Mouse (Mus musculus): ENCODE data around the gene Flot1. TPM values are rescaled to one million over a fixed set of nuclear protein-coding genes. Genes with fewer than 3 reads are reported as not detected.

The Flot1 gene
- polyA plus RNA-seq, 1 experiment from 2014 or later = 41.0 TPM

DNA sequence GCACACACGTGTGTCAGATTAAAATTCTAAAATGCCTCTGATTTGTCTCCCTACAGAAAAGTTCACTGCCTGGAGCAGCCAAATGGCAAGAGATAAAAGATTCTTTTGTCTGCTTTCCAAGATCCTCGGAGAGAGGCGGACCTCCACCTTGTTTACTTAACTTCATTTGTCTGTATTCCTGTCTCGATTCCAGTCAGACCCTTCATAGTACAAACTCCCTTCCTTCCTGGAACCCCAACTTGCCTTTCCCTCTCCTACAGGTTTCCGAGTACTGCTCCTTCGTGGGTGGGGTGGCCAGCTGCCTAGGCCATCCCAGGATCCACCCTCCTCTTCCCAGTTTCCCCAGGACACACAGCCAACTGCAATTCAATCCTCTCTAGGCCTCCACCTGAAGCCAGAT lies 20.0 kb upstream of the Flot1 start:
- Histone ChIP-seq H3K36me3 (ENCODE audit: control insufficient read depth, insufficient read depth, low read length) (no peaks in the 10 kb centered on the region), H3K4me3 (ENCODE audit: low read depth, low read length) (no peak overlapping the region), H3K4me2 (replicated peaks; ENCODE audit: low read depth) (no peak overlapping the region), H3K9me3 (ENCODE audit: control insufficient read depth, low read length) (no peaks in the 10 kb centered on the region), H3K27me3 (ENCODE audit: control insufficient read depth, insufficient read depth, low read length) (no peaks in the 10 kb centered on the region), H3K27ac (replicated peaks) (0 out of 2 replicates have a peak overlapping the region, but pooled peaks have one; percentile 49), H3K4me1 (replicated peaks; ENCODE audit: control insufficient read depth, insufficient read depth) (0 out of 2 replicates have a peak, but pooled peaks cover 3% of the 10 kb centered on the region), H3K9ac (ENCODE audit: low read length) (no peak overlapping the region)
- TF ChIP-seq CTCF (IDR thresholded peaks at IDR 0.05; ENCODE audit: low read depth) (no peak), EP300 (optimal IDR thresholded peaks at IDR 0.05) (no peak)
- no peak for DNase-seq (ENCODE audit: low spot score)
- peak; percentile 28; the same call in 1 of the 2 replicates for ATAC-seq (ENCODE audit: low FRiP score, low TSS enrichment)
- whole genome bisulfite sequencing = 29% methylated on average over 6 of the region's 6 CpGs

DNA sequence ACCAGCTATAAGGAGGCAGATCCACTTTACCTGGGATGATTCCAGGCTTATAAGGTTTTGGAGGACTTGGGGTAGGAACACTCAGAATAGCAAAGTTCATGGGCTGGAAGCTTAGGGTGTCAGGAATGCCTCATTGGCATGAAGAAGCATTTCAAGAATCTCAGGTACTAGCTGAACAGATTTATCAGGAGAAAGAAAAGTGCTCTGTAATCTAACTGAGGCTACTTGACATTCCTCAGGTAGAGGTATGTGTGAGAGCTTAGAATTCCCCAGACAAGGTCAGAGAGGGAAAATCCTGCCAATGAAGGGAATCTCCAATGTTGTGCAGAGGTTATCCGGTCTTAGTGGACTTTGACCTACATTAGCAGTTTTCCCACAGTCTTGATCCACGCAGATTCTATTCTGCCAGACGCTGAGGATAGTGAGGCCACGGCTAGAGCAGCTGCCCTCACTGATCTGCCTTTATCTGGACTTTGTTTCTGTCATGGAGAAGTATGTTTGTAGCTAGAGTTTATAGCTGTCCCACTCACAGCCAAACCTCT lies 19.1 kb upstream of the Flot1 start:
- WGBS = 54% methylated on average over 4 of the region's 4 CpGs
- Histone ChIP-seq H3K27me3 (ENCODE audit: control insufficient read depth, insufficient read depth, low read length) (no peaks in the 10 kb centered on the region), H3K4me2 (replicated peaks; ENCODE audit: low read depth) (no peak overlapping the region), H3K27ac (replicated peaks) (no peak overlapping the region), H3K9ac (ENCODE audit: low read length) (no peak overlapping the region), H3K36me3 (ENCODE audit: control insufficient read depth, insufficient read depth, low read length) (no peaks in the 10 kb centered on the region), H3K4me3 (ENCODE audit: low read depth, low read length) (no peak overlapping the region), H3K4me1 (replicated peaks; ENCODE audit: control insufficient read depth, insufficient read depth) (0 out of 2 replicates have a peak, but pooled peaks cover 3% of the 10 kb centered on the region), H3K9me3 (ENCODE audit: control insufficient read depth, low read length) (no peaks in the 10 kb centered on the region)
- no peak for DNase-seq (ENCODE audit: low spot score)
- ATAC-seq (ENCODE audit: low FRiP score, low TSS enrichment) = no peak
- no peak for TF ChIP-seq EP300 (optimal IDR thresholded peaks at IDR 0.05)
- TF ChIP-seq CTCF (IDR thresholded peaks at IDR 0.05; ENCODE audit: low read depth) = no peak

DNA sequence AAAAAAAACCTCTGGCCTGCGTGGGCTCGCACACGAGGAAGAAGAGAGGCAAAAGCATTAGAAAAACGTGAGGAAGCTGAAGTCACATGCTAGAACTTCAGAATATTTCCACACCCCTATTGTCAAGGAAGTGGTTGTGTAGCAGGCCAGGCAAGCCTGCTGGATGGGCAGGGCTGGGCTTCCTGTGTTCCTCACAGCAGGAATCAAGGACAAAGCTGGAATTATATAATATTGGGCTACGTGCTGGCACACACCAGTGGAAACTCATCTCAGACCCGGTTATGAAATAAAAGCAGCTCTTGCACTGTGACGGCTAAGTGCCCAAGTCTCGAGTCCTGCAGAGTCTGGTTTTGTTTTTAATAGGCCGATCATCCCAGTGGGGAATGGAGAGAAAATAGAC lies 15.0 kb upstream of the Flot1 start:
- peak overlapping the region; percentile 61 for H3K27ac ChIP-seq (replicated peaks)
- DNase-seq (ENCODE audit: low spot score) = no peak
- 50% methylated on average over 9 of the region's 9 CpGs for WGBS
- ATAC-seq (ENCODE audit: low FRiP score, low TSS enrichment) = no peak
- H3K4me3 ChIP-seq (ENCODE audit: low read depth, low read length) = no peak overlapping the region
- no peak overlapping the region for H3K9ac ChIP-seq (ENCODE audit: low read length)
- H3K4me2 ChIP-seq (replicated peaks; ENCODE audit: low read depth) = no peak overlapping the region
- no peaks in the 10 kb centered on the region for H3K36me3 ChIP-seq (ENCODE audit: control insufficient read depth, insufficient read depth, low read length)
- TF ChIP-seq EP300 (optimal IDR thresholded peaks at IDR 0.05) = no peak
- TF ChIP-seq CTCF (IDR thresholded peaks at IDR 0.05; ENCODE audit: low read depth) = no peak
- H3K27me3 ChIP-seq (ENCODE audit: control insufficient read depth, insufficient read depth, low read length) = no peaks in the 10 kb centered on the region
- peaks cover 5% of the 10 kb centered on the region; the same call in 1 of the 2 replicates for H3K4me1 ChIP-seq (replicated peaks; ENCODE audit: control insufficient read depth, insufficient read depth)
- no peaks in the 10 kb centered on the region for H3K9me3 ChIP-seq (ENCODE audit: control insufficient read depth, low read length)

DNA sequence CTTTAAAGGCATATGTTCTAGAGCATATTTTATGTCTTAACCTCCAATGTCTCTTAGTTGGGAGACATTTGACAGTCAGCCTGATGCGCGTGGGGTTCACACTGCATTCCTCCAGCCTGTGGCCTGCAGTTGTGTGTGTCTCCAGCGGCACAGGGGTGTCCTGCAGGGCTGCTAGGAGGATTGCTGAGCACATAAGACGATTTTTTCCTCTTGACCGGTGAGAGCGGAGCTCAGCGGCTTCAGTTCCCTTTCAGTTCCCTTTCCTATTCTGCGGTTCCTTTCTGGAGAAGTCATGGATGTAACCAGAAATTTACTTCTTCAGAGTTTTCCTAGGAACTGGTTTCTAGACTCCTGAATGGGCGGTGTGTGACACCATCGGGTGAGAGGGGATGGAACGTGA lies 13.6 kb upstream of the Flot1 start:
- H3K27me3 ChIP-seq (ENCODE audit: control insufficient read depth, insufficient read depth, low read length) = no peaks in the 10 kb centered on the region
- DNase-seq (ENCODE audit: low spot score) (no peak), ATAC-seq (ENCODE audit: low FRiP score, low TSS enrichment) (no peak)
- H3K4me3 ChIP-seq (ENCODE audit: low read depth, low read length) = no peak overlapping the region
- H3K27ac ChIP-seq (replicated peaks) = no peak overlapping the region
- H3K4me1 ChIP-seq (replicated peaks; ENCODE audit: control insufficient read depth, insufficient read depth) = peaks cover 10% of the 10 kb centered on the region
- no peak overlapping the region for H3K4me2 ChIP-seq (replicated peaks; ENCODE audit: low read depth)
- H3K9ac ChIP-seq (ENCODE audit: low read length) = no peak overlapping the region
- 84% methylated on average over 11 of the region's 11 CpGs for WGBS
- H3K36me3 ChIP-seq (ENCODE audit: control insufficient read depth, insufficient read depth, low read length) = no peaks in the 10 kb centered on the region
- no peaks in the 10 kb centered on the region for H3K9me3 ChIP-seq (ENCODE audit: control insufficient read depth, low read length)
- TF ChIP-seq EP300 (optimal IDR thresholded peaks at IDR 0.05) (no peak), CTCF (IDR thresholded peaks at IDR 0.05; ENCODE audit: low read depth) (no peak)

DNA sequence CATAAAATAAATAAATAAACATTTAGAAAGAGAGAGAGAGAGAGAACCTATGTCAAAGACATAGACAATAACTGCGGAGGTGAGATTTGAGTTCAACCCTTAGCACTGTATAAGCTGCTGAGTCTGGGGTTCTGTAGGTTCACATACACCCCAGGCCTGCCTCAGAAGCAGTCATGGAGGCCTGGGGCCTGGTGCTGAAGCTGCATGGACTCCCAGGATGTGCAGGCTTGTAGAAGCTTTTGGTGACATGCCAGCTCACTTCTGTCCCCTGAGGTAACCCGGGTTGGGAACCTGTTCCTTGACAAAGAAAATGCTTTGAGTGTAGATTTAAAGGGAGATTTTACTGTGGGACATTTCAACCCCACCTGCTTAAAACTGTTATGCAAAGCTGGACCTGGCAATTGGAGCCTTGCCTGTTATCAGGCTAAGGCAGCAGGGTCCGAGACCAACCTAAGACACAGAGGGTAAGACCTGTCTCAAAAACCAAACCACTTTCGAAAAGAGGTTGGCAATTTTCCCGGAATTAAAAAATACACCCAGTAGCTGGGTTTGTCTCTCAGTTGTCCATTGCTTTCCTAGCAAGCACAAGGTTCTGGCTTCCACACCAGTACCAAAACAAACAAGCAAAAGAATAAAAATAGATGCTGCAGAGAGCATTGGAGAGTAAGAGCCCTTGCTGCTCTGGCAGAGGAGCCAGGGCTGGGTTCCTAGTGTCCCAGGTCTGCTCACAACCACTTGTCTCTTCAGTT lies 12.0 kb upstream of the Flot1 start:
- H3K4me1 ChIP-seq (replicated peaks; ENCODE audit: control insufficient read depth, insufficient read depth) = peaks cover 10% of the 10 kb centered on the region
- H3K4me3 ChIP-seq (ENCODE audit: low read depth, low read length) = no peak overlapping the region
- WGBS = 59% methylated on average over 5 of the region's 5 CpGs
- no peak overlapping the region for H3K9ac ChIP-seq (ENCODE audit: low read length)
- no peaks in the 10 kb centered on the region for H3K27me3 ChIP-seq (ENCODE audit: control insufficient read depth, insufficient read depth, low read length)
- H3K36me3 ChIP-seq (ENCODE audit: control insufficient read depth, insufficient read depth, low read length) = no peaks in the 10 kb centered on the region
- peak overlapping the region; percentile 45; the same call in 1 of the 2 replicates for H3K27ac ChIP-seq (replicated peaks)
- no peak overlapping the region for H3K4me2 ChIP-seq (replicated peaks; ENCODE audit: low read depth)
- no peak for ATAC-seq (ENCODE audit: low FRiP score, low TSS enrichment)
- TF ChIP-seq EP300 (optimal IDR thresholded peaks at IDR 0.05) (no peak), CTCF (IDR thresholded peaks at IDR 0.05; ENCODE audit: low read depth) (no peak)
- H3K9me3 ChIP-seq (ENCODE audit: control insufficient read depth, low read length) = no peaks in the 10 kb centered on the region
- DNase-seq (ENCODE audit: low spot score) = no peak

DNA sequence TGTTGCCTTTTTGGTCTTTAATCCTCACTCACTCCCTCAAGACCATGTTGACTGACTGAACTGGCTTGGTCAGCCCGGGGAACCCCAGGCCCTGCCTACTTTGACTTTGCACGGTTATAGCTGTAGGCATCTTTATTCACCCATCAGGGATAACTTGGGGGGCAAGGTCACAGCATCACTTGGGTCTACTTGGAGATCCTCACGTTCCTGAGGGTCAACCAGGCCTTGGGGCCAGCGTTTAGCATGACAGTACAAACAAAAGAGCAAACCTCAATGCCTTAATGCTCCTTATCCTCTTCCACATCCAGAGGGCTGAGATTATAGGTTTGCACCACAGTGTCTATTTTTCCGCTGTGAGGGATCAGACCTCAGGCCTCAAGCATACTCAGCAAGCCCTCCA lies 10.7 kb upstream of the Flot1 start:
- whole genome bisulfite sequencing = 71% methylated on average over 5 of the region's 5 CpGs
- no peak for DNase-seq (ENCODE audit: low spot score)
- peaks cover 10% of the 10 kb centered on the region for H3K4me1 ChIP-seq (replicated peaks; ENCODE audit: control insufficient read depth, insufficient read depth)

More for the DNA sequence above, 10.7 kb upstream of the Flot1 start:
- ATAC-seq (ENCODE audit: low FRiP score, low TSS enrichment) = no peak
- no peaks in the 10 kb centered on the region for H3K27me3 ChIP-seq (ENCODE audit: control insufficient read depth, insufficient read depth, low read length)
- H3K4me2 ChIP-seq (replicated peaks; ENCODE audit: low read depth) = no peak overlapping the region
- H3K9ac ChIP-seq (ENCODE audit: low read length) = no peak overlapping the region
- TF ChIP-seq EP300 (optimal IDR thresholded peaks at IDR 0.05) = no peak
- TF ChIP-seq CTCF (IDR thresholded peaks at IDR 0.05; ENCODE audit: low read depth) = no peak
- no peaks in the 10 kb centered on the region for H3K9me3 ChIP-seq (ENCODE audit: control insufficient read depth, low read length)
- no peaks in the 10 kb centered on the region for H3K36me3 ChIP-seq (ENCODE audit: control insufficient read depth, insufficient read depth, low read length)
- H3K27ac ChIP-seq (replicated peaks) = peak overlapping the region; percentile 92
- H3K4me3 ChIP-seq (ENCODE audit: low read depth, low read length) = no peak overlapping the region

All from stomach, postnatal 0 days (tissue).